In genomic region chr7:98481066-98481734, GRCm38 (mm10) we compare ENCODE assay signal across 8 mouse cellular contexts. TPM values are rescaled to one million over a fixed set of nuclear protein-coding genes. Genes with fewer than 3 reads are reported as not detected.
DNase-seq lines count a peak whose midpoint lies in the region; ATAC-seq and TF ChIP-seq lines count a peak whose summit lies in the region.

No protein-coding gene starts in this region.

- H3K27ac ChIP-seq in forebrain, postnatal 0 days (ENCODE audit: low read depth, low read length), result no peak overlapping the region

- TF ChIP-seq CTCF in forebrain, postnatal 0 days (IDR thresholded peaks at IDR 0.05; ENCODE audit: low read depth), result peak; percentile 98

- no peaks in the 10 kb centered on the region for H3K4me1 ChIP-seq in forebrain, postnatal 0 days (ENCODE audit: insufficient read depth)

- H3K9me3 ChIP-seq in forebrain, postnatal 0 days (ENCODE audit: low read length), result no peaks in the 10 kb centered on the region

- H3K27me3 ChIP-seq in forebrain, postnatal 0 days (ENCODE audit: insufficient read depth, low read length), result no peaks in the 10 kb centered on the region

- H3K4me2 ChIP-seq in forebrain, postnatal 0 days (ENCODE audit: low read depth), result no peak overlapping the region

- no peak overlapping the region for H3K4me3 ChIP-seq in forebrain, postnatal 0 days (ENCODE audit: low read depth, low read length)

- peak; percentile 85 for DNase-seq in MN1 (ENCODE audit: low spot score)
- peak; percentile 79 for DNase-seq in cerebellum, adult 11-12 months
- peak; percentile 76 for DNase-seq in forebrain, postnatal 0 days
- peak; percentile 47 to 81 for DNase-seq in layer of hippocampus, adult 18-20 months (ENCODE audit: low spot score in 2 of 2)
- DNase-seq in lung, postnatal 14 days, result peak; percentile 89
- peak; percentile 69 for DNase-seq in ovary, postnatal 36 days (ENCODE audit: low spot score)
- DNase-seq in thymus, postnatal 25 days, result peak; percentile 83

- 12% methylated on average over 9 of the region's 9 CpGs for WGBS in forebrain, postnatal 0 days

- no peaks in the 10 kb centered on the region for H3K36me3 ChIP-seq in forebrain, postnatal 0 days (ENCODE audit: insufficient read depth)

- ATAC-seq in forebrain, postnatal 0 days, result peak; percentile 62
- peak; percentile 70 to 71 for ATAC-seq in hematopoietic stem cell, adult 5-6 weeks (replicated peaks in 1 of 2; ENCODE audit: insufficient read depth in 1 of 2, low FRiP score in 2 of 2, low TSS enrichment in 1 of 2, low read depth in 1 of 2, poor library complexity in 2 of 2, severe bottlenecking in 2 of 2)

- no peak overlapping the region for H3K9ac ChIP-seq in forebrain, postnatal 0 days

RNA-seq across cellular contexts. Expression of gene Lrrc32, which starts 7.9 kb away (rescaled TPM):
- total RNA-seq in forebrain, postnatal 0 days (2014; rRNA removed), result 3.3 and 6.0 TPM in 2 replicates
- polyA plus RNA-seq in forebrain, postnatal 0 days (2015; fragmentation: Nextera tagmentation; extraction: Ambion mirVana), result 3.4 and 4.2 TPM in 2 replicates
- 0.06 and 0.69 TPM in 2 replicates for total RNA-seq in hematopoietic stem cell, adult 5-6 weeks (2017)
- 1 to 10 TPM; 1.6 to 2.5 TPM for total RNA-seq in layer of hippocampus, adult 18-20 months (2021)

RNA-seq across cellular contexts. Expression of gene Gucy2d, which starts 41.0 kb away (rescaled TPM):
- total RNA-seq in forebrain, postnatal 0 days (2014; rRNA removed), result not detected in 2 replicates
- not detected in 2 replicates for polyA plus RNA-seq in forebrain, postnatal 0 days (2015; fragmentation: Nextera tagmentation; extraction: Ambion mirVana)
- not detected in 2 replicates for total RNA-seq in hematopoietic stem cell, adult 5-6 weeks (2017)
- total RNA-seq in layer of hippocampus, adult 18-20 months (2021), result not detected
